Mouse (Mus musculus) mammary gland, adult 2 months (tissue): ENCODE measurements around the gene Txndc8. TPM values are rescaled to one million over a fixed set of nuclear protein-coding genes. Genes with fewer than 3 reads are reported as not detected.

ENCODE experiments used
- polyA plus RNA-seq: library from polyadenylated mRNA; depleted of rRNA; stranded (reverse); fragments of >200 nt; gene quantifications from 2 replicates; pipeline ENCODE4 v1.2.3, GENCODE M21; 2012; ENCODE audit warnings: low replicate concordance; rRNA removed

Txndc8 gene
- not detected in 2 replicates for polyA plus RNA-seq

GRCm38 (mm10) chr4:58009024-58009423, at the start of gene Txndc8:
Txndc8 (minus strand) TSS chr4:58009124.

GRCm38 (mm10) chr4:57956029-57956960, 52.6 kb downstream of the Txndc8 start, which contains the start of gene Txn1:
Txn1 (minus strand) TSS chr4:57956411.

Other genes with a start within 250 kb of the Txndc8 start
- gene D630039A03Rik, start 92.8 kb downstream of the Txndc8 start, polyA plus RNA-seq, result 0.72 and 1.9 TPM in 2 replicates
- 64.8 and 77.1 TPM in 2 replicates for gene Txn1, start 52.7 kb downstream of the Txndc8 start, polyA plus RNA-seq
- gene Svep1, start 197.7 kb upstream of the Txndc8 start, polyA plus RNA-seq, result 15.1 and 18.7 TPM in 2 replicates